Mouse (Mus musculus): ENCODE measurements at regions not wholly inside any gene's neighbourhood (a gene's known extent, or its start where the extent isn't known, plus 50 kb on each side); places are given as distances from the start of the nearest gene placed in this dataset.

GRCm38 (mm10) chr12:91947998-91948397 is 99.0 kb upstream of the Sel1l start:
- ATAC-seq (replicated peaks in 1 of 2; ENCODE audit: insufficient read depth in 1 of 2, low FRiP score in 2 of 2, low TSS enrichment in 1 of 2, low read depth in 1 of 2, poor library complexity in 2 of 2, severe bottlenecking in 2 of 2), result no peak

- no peak for ATAC-seq (replicated peaks in 1 of 2; ENCODE audit: insufficient read depth in 1 of 2, low FRiP score in 2 of 2, low TSS enrichment in 1 of 2, low read depth in 1 of 2, poor library complexity in 2 of 2, severe bottlenecking in 2 of 2)
Observed at GRCm38 (mm10) chr12:91946541-91946940, 97.6 kb upstream of the Sel1l start.

- no peak for ATAC-seq (replicated peaks in 1 of 2; ENCODE audit: insufficient read depth in 1 of 2, low FRiP score in 2 of 2, low TSS enrichment in 1 of 2, low read depth in 1 of 2, poor library complexity in 2 of 2, severe bottlenecking in 2 of 2)
Observed at GRCm38 (mm10) chr12:91932490-91933361, 83.8 kb upstream of the Sel1l start.

GRCm38 (mm10) chr12:91931586-91931985 is 82.6 kb upstream of the Sel1l start:
- no peak for ATAC-seq (replicated peaks in 1 of 2; ENCODE audit: insufficient read depth in 1 of 2, low FRiP score in 2 of 2, low TSS enrichment in 1 of 2, low read depth in 1 of 2, poor library complexity in 2 of 2, severe bottlenecking in 2 of 2)

GRCm38 (mm10) chr12:91929386-91930054 is 80.6 kb upstream of the Sel1l start:
- ATAC-seq (replicated peaks in 1 of 2; ENCODE audit: insufficient read depth in 1 of 2, low FRiP score in 2 of 2, low TSS enrichment in 1 of 2, low read depth in 1 of 2, poor library complexity in 2 of 2, severe bottlenecking in 2 of 2), result no peak

- ATAC-seq (replicated peaks in 1 of 2; ENCODE audit: insufficient read depth in 1 of 2, low FRiP score in 2 of 2, low TSS enrichment in 1 of 2, low read depth in 1 of 2, poor library complexity in 2 of 2, severe bottlenecking in 2 of 2), result no peak
Observed at GRCm38 (mm10) chr12:91927576-91927975, 78.6 kb upstream of the Sel1l start.

GRCm38 (mm10) chr12:91915486-91915885 is 66.5 kb upstream of the Sel1l start:
- ATAC-seq (replicated peaks in 1 of 2; ENCODE audit: insufficient read depth in 1 of 2, low FRiP score in 2 of 2, low TSS enrichment in 1 of 2, low read depth in 1 of 2, poor library complexity in 2 of 2, severe bottlenecking in 2 of 2), result no peak

- ATAC-seq (replicated peaks in 1 of 2; ENCODE audit: insufficient read depth in 1 of 2, low FRiP score in 2 of 2, low TSS enrichment in 1 of 2, low read depth in 1 of 2, poor library complexity in 2 of 2, severe bottlenecking in 2 of 2), result no peak
Observed at GRCm38 (mm10) chr12:91910529-91910928, 61.6 kb upstream of the Sel1l start.

Measured in hematopoietic stem cell, adult 5-6 weeks (primary cell).